Mouse (Mus musculus) lung, adult 2 months (tissue): ENCODE measurements at regions not wholly inside any gene's neighbourhood (a gene's known extent, or its start where the extent isn't known, plus 50 kb on each side); places are given as distances from the start of the nearest gene placed in this dataset.

Source experiments
- DNase-seq: peaks from one replicate; pipeline ENCODE4 v3.0.0; 2022
- H3K4me1 ChIP-seq: fragments of 200-500 bp; 2 replicates; pipeline ENCODE4 v1.6.1; 2011; ENCODE audit warnings: low read length; ENCODE audit not compliant: control insufficient read depth, insufficient read depth
- H3K4me3 ChIP-seq: fragments of 200-500 bp; replicated peaks from 2 replicates; pipeline ENCODE3; 2011; ENCODE audit warnings: low read depth, mild to moderate bottlenecking, control low read depth, low read length; ENCODE audit errors: extremely low read depth
- CTCF ChIP-seq: fragments of 200-500 bp; IDR thresholded peaks from 2 replicates; pipeline ENCODE4 v1.5.1; 2011; ENCODE audit warnings: mild to moderate bottlenecking, low read length, control low read depth; ENCODE audit not compliant: insufficient read depth
- POLR2A ChIP-seq: fragments of 200-500 bp; IDR thresholded peaks from 2 replicates; pipeline ENCODE4 v1.6.1; 2011; ENCODE audit warnings: low read depth, mild to moderate bottlenecking, control low read depth, low read length, borderline replicate concordance; ENCODE audit errors: extremely low read depth
- WGBS: fragments of 180-500 bp; shearing (Covaris S2); methylation state at CpG from one replicate; pipeline ENCODE4 v1.1.7; 2018; 5-methylcytosine and 5-hydroxymethylcytosine counted together

- 77% methylated on average over 7 of the region's 7 CpGs for WGBS
- Histone ChIP-seq H3K4me3 (no peak overlapping the region), H3K4me1 (no peaks in the 10 kb centered on the region)
- no peak for DNase-seq
- TF ChIP-seq POLR2A (no peak), CTCF (no peak)
Measured at GRCm38 (mm10) chr10:100746151-100746550, 155.9 kb downstream of the 1700017N19Rik start.

GRCm38 (mm10) chr10:100754957-100755356, 164.7 kb downstream of the 1700017N19Rik start:
- no peak for TF ChIP-seq POLR2A
- H3K4me3 ChIP-seq = no peak overlapping the region
- no peak for DNase-seq
- WGBS = 84% methylated on average over 5 of the region's 5 CpGs
- H3K4me1 ChIP-seq = no peaks in the 10 kb centered on the region

GRCm38 (mm10) chr10:100774252-100774651, 184.0 kb downstream of the 1700017N19Rik start:
- Histone ChIP-seq H3K4me1 (no peaks in the 10 kb centered on the region), H3K4me3 (no peak overlapping the region)
- DNase-seq = no peak
- no peak for TF ChIP-seq POLR2A
- TF ChIP-seq CTCF = no peak

- no peak for TF ChIP-seq POLR2A
- TF ChIP-seq CTCF = no peak
- WGBS = 76% methylated on average over 3 of the region's 3 CpGs
Measured at GRCm38 (mm10) chr10:100792166-100792565, 201.9 kb downstream of the 1700017N19Rik start.

GRCm38 (mm10) chr10:100792569-100792968, 202.3 kb downstream of the 1700017N19Rik start:
- no peak for DNase-seq
- 60% methylated on average over 4 of the region's 4 CpGs for WGBS
- H3K4me1 ChIP-seq = no peaks in the 10 kb centered on the region

More at GRCm38 (mm10) chr10:100792166-100792565, 201.9 kb downstream of the 1700017N19Rik start:
- H3K4me3 ChIP-seq = no peak overlapping the region
- H3K4me1 ChIP-seq = no peaks in the 10 kb centered on the region
- no peak for DNase-seq

GRCm38 (mm10) chr10:100795215-100795972, 205.1 kb downstream of the 1700017N19Rik start:
- no peak for TF ChIP-seq POLR2A
- no peak for TF ChIP-seq CTCF
- no peaks in the 10 kb centered on the region for H3K4me1 ChIP-seq
- DNase-seq = no peak
- 66% methylated on average over 6 of the region's 6 CpGs for WGBS
- H3K4me3 ChIP-seq = no peak overlapping the region

More at GRCm38 (mm10) chr10:100792569-100792968, 202.3 kb downstream of the 1700017N19Rik start:
- H3K4me3 ChIP-seq = no peak overlapping the region
- TF ChIP-seq CTCF (no peak), POLR2A (no peak)

GRCm38 (mm10) chr10:100811639-100812038, 221.4 kb downstream of the 1700017N19Rik start:
- H3K4me1 ChIP-seq = no peaks in the 10 kb centered on the region
- H3K4me3 ChIP-seq = no peak overlapping the region
- TF ChIP-seq CTCF (no peak), POLR2A (no peak)
- no peak for DNase-seq
- 32% methylated on average over 2 of the region's 2 CpGs for WGBS

GRCm38 (mm10) chr10:100834794-100835193, 244.5 kb downstream of the 1700017N19Rik start:
- DNase-seq = no peak
- Histone ChIP-seq H3K4me1 (no peaks in the 10 kb centered on the region), H3K4me3 (no peak overlapping the region)
- TF ChIP-seq POLR2A (no peak), CTCF (no peak)
- 54% methylated on average over 4 of the region's 4 CpGs for WGBS

- H3K4me1 ChIP-seq = no peaks in the 10 kb centered on the region
- TF ChIP-seq POLR2A (no peak), CTCF (no peak)
- no peak for DNase-seq
Measured at GRCm38 (mm10) chr10:100853213-100853612, 262.9 kb downstream of the 1700017N19Rik start.

GRCm38 (mm10) chr10:100856509-100856908, 266.2 kb downstream of the 1700017N19Rik start:
- Histone ChIP-seq H3K4me1 (no peaks in the 10 kb centered on the region), H3K4me3 (no peak overlapping the region)
- WGBS = 76% methylated on average over 3 of the region's 3 CpGs
- no peak for TF ChIP-seq POLR2A
- DNase-seq = no peak

More at GRCm38 (mm10) chr10:100853213-100853612, 262.9 kb downstream of the 1700017N19Rik start:
- H3K4me3 ChIP-seq = no peak overlapping the region
